Mouse (Mus musculus) spleen, embryonic (tissue): ENCODE data around the gene Mup17.
"Not testable (repeated sequence)": the region's sequence is repeated elsewhere in the genome, so short reads cannot be mapped to it uniquely, and the experiment has no call there.

ENCODE experiments used
- CTCF ChIA-PET: fragments of 350-600 bp; sonication (Branson Sonifier 250); formaldehyde crosslinking; loops from one replicate; lab custom pipeline; 2022; lab: Charles Lee

The Mup17 gene

DNA sequence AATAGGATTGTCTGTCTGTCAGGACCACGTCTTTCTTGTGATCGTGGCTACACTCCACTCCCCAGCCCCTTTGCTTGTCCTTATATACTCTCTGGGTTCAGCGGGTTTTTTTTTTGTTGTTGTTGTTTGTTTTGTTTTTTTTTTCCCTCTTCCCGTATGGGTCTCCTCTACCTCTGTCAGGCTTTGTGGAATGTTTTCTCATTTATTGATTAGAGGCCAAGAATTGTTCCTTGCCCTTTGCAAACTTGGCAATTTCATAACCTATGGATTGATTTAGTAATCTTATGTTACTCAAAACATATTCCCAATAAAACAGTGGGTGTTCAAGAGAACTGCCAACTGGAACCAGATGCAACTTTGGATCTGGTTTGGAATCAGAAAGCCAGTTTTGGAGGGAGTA is at the start of gene Mup17:
Gene Mup17, minus strand, starts transcription at position 101 of the 400 bp plus-strand sequence.
- CTCF ChIA-PET = not testable (repeated sequence)

GRCm38 (mm10) chr4:61571561-61571960 is 24.1 kb downstream of the Mup17 start:
- CTCF ChIA-PET = not testable (repeated sequence)

DNA sequence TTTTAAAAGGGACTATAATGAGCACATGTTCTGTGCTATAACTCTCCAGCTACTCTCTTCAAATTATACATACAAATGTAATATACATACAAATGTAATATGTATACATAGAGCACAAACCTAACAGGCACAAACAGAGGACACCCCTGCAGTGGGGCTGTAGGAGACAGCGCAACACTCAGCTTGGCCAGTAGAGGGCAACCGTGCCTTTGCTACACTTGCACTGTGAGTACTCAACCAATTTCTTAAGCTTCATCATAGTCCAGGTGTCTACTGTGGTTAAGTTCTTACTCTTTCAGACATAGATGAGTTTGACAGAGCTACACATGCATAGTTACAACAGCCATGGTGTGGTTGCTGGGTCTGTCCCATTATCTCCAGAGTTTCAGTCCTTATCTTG is 39.8 kb downstream of the Mup17 start:
- CTCF ChIA-PET = not testable (repeated sequence)
